Comparison of ENCODE assay signal across 28 mouse cellular contexts in genomic region chr17:31195207-31195606, GRCm38 (mm10). TPM values are rescaled to one million over a fixed set of nuclear protein-coding genes. Genes with fewer than 3 reads are reported as not detected.
DNase-seq lines count a peak whose midpoint lies in the region; ATAC-seq and TF ChIP-seq lines count a peak whose summit lies in the region.
"Had no signal": no experiment of that assay in that cellular context is flagged by ENCODE, and none has a peak within 500 bp of the region (broad histone marks: within the 10 kb centered on the region; RNA-seq: fewer than 3 reads in every experiment).

No protein-coding gene starts in this region.

- no peaks in the 10 kb centered on the region for H3K36me3 ChIP-seq in liver, embryonic 13.5 days
- no peaks in the 10 kb centered on the region for H3K36me3 ChIP-seq in liver, postnatal 0 days (replicated peaks; ENCODE audit: insufficient read depth, low read length)
- H3K36me3 ChIP-seq: embryonic facial prominence, embryonic 15.5 days; forebrain, embryonic 15.5 days; heart, embryonic 10.5 days; hindbrain, embryonic 12.5 days had no signal

- peaks cover 18% of the 10 kb centered on the region for H3K4me1 ChIP-seq in liver, embryonic 13.5 days (replicated peaks)
- H3K4me1 ChIP-seq in liver, postnatal 0 days (ENCODE audit: insufficient read depth): 0 out of 2 replicates have a peak, but pooled peaks cover 7% of the 10 kb centered on the region
- H3K4me1 ChIP-seq: embryonic facial prominence, embryonic 15.5 days; forebrain, embryonic 15.5 days had no signal

- no peaks in the 10 kb centered on the region for H3K27me3 ChIP-seq in liver, embryonic 13.5 days
- H3K27me3 ChIP-seq in liver, postnatal 0 days (ENCODE audit: insufficient read depth, low read length): no peaks in the 10 kb centered on the region
- H3K27me3 ChIP-seq: embryonic facial prominence, embryonic 15.5 days; forebrain, embryonic 15.5 days; hindbrain, embryonic 12.5 days had no signal

- H3K4me2 ChIP-seq in liver, embryonic 13.5 days: no peak overlapping the region
- H3K4me2 ChIP-seq in liver, postnatal 0 days (ENCODE audit: low read depth, low read length): no peak overlapping the region
- H3K4me2 ChIP-seq: embryonic facial prominence, embryonic 15.5 days; forebrain, embryonic 15.5 days; hindbrain, embryonic 12.5 days had no signal

- DNase-seq in liver, embryonic 13.5 days: no peak
- no peak for DNase-seq in liver
- DNase-seq in liver, postnatal 0 days: no peak
- DNase-seq in cerebellum, adult 11 months: no peak
- no peak for DNase-seq in ovary, postnatal 10 days (ENCODE audit: low spot score)
- no peak for DNase-seq in B cell, adult 2 months
- DNase-seq: adrenal gland, postnatal 14 days; cerebellum, adult 9-11 months; embryo, embryonic 11 days; heart, adult 18-20 months; heart, postnatal 10 days; heart, postnatal 4 days had no signal

- TF ChIP-seq EP300 in liver, postnatal 0 days (IDR thresholded peaks at IDR 0.05; ENCODE audit: low read depth): no peak

- no peak for TF ChIP-seq CTCF in liver, postnatal 0 days (IDR thresholded peaks at IDR 0.05; ENCODE audit: low read depth)

- ATAC-seq in liver, embryonic 13.5 days (ENCODE audit: low read depth): peak; percentile 73
- 0 out of 2 replicates have a peak, but pooled peaks have one; percentile 9 for ATAC-seq in erythroid progenitor cell, adult 5-6 weeks (replicated peaks; ENCODE audit: low FRiP score, poor library complexity, severe bottlenecking)
- ATAC-seq in liver, postnatal 0 days: no peak
- ATAC-seq: activated CD4-positive, CD25-positive, alpha-beta regulatory T cell, adult 4 months; forebrain, embryonic 15.5 days; hindbrain, embryonic 16.5 days; Patski had no signal

- no peak overlapping the region for H3K27ac ChIP-seq in liver, embryonic 13.5 days
- H3K27ac ChIP-seq in liver, postnatal 0 days (ENCODE audit: low read depth): peak overlapping the region; percentile 29
- H3K27ac ChIP-seq: embryonic facial prominence, embryonic 15.5 days; forebrain, embryonic 15.5 days; heart, embryonic 10.5 days; hindbrain, embryonic 12.5 days had no signal

- no peaks in the 10 kb centered on the region for H3K9me3 ChIP-seq in liver, embryonic 13.5 days (replicated peaks)
- H3K9me3 ChIP-seq in liver, postnatal 0 days (ENCODE audit: low read length): no peaks in the 10 kb centered on the region
- H3K9me3 ChIP-seq: embryonic facial prominence, embryonic 15.5 days; forebrain, embryonic 15.5 days; heart, embryonic 10.5 days; hindbrain, embryonic 12.5 days had no signal

- WGBS in liver, embryonic 13.5 days (ENCODE audit: insufficient replicate concordance): 38% methylated on average over 6 of the region's 6 CpGs
- 53% methylated on average over 6 of the region's 6 CpGs for WGBS in liver, postnatal 0 days (ENCODE audit: insufficient replicate concordance)

- H3K9ac ChIP-seq in liver, embryonic 13.5 days: no peak overlapping the region
- H3K9ac ChIP-seq in liver, postnatal 0 days (replicated peaks): no peak overlapping the region
- H3K9ac ChIP-seq: embryonic facial prominence, embryonic 15.5 days; forebrain, embryonic 15.5 days; hindbrain, embryonic 12.5 days had no signal

- no peak overlapping the region for H3K4me3 ChIP-seq in liver, embryonic 13.5 days (replicated peaks)
- no peak overlapping the region for H3K4me3 ChIP-seq in liver, postnatal 0 days (ENCODE audit: low read depth, low read length)
- H3K4me3 ChIP-seq: embryonic facial prominence, embryonic 15.5 days; erythroblast, embryonic 14.5 days; forebrain, embryonic 15.5 days; heart, embryonic 10.5 days; hindbrain, embryonic 12.5 days had no signal

RNA-seq across cellular contexts. Expression of gene Tmprss3, which starts 3.6 kb away (rescaled TPM):
- polyA plus RNA-seq in liver, embryonic 13.5 days (2015; fragmentation: Nextera tagmentation; extraction: Ambion mirVana): 0.12 and 0.16 TPM in 2 replicates
- total RNA-seq in erythroid progenitor cell, adult 5-6 weeks (2015; ENCODE audit: low replicate concordance): 1.8 TPM in 1 of 2 replicates, not detected in the other
- 0.15 TPM in 1 of 2 replicates, not detected in the other for total RNA-seq in erythroid progenitor cell, adult 5-6 weeks (2017; ENCODE audit: low replicate concordance)
- 0.62 and 0.73 TPM in 2 replicates for polyA plus RNA-seq in liver, postnatal 0 days (2015; fragmentation: Nextera tagmentation; extraction: Ambion mirVana)
- total RNA-seq: adrenal gland, adult 18-20 months; adrenal gland, postnatal 14 days; CH12.LX; gastrocnemius, adult 8-10 months; gastrocnemius, postnatal 4 days; heart, adult 18-20 months; heart, postnatal 10 days; heart, postnatal 4 days had no signal
- polyA plus RNA-seq: embryonic facial prominence, embryonic 11.5 days; erythroblast, embryonic 14.5 days; forebrain, embryonic 11.5 days; forebrain, embryonic 15.5 days; heart, embryonic 10.5 days; hindbrain, embryonic 16.5 days; Patski had no signal

RNA-seq across cellular contexts. Expression of gene Ubash3a, which starts 12.5 kb away (rescaled TPM):
- 18.8 and 19.9 TPM in 2 replicates for polyA plus RNA-seq in liver, embryonic 13.5 days (2015; fragmentation: Nextera tagmentation; extraction: Ambion mirVana)
- total RNA-seq in erythroid progenitor cell, adult 5-6 weeks (2015; ENCODE audit: low replicate concordance): 5.0 and 6.8 TPM in 2 replicates
- total RNA-seq in erythroid progenitor cell, adult 5-6 weeks (2017; ENCODE audit: low replicate concordance): 1.8 and 12.2 TPM in 2 replicates
- polyA plus RNA-seq in liver, postnatal 0 days (2015; fragmentation: Nextera tagmentation; extraction: Ambion mirVana): 4.2 and 4.6 TPM in 2 replicates
- total RNA-seq: gastrocnemius, adult 8-10 months had no signal
- polyA plus RNA-seq: hindbrain, embryonic 12.5 days; hindbrain, embryonic 16.5 days had no signal

RNA-seq across cellular contexts. Expression of gene Tff1, which starts 30.1 kb away (rescaled TPM):
- polyA plus RNA-seq in liver, embryonic 13.5 days (2015; fragmentation: Nextera tagmentation; extraction: Ambion mirVana): 0.43 TPM in 1 of 2 replicates, not detected in the other
- total RNA-seq in erythroid progenitor cell, adult 5-6 weeks (2015; ENCODE audit: low replicate concordance): not detected in 2 replicates
- total RNA-seq in erythroid progenitor cell, adult 5-6 weeks (2017; ENCODE audit: low replicate concordance): not detected in 2 replicates
- not detected in 2 replicates for polyA plus RNA-seq in liver, postnatal 0 days (2015; fragmentation: Nextera tagmentation; extraction: Ambion mirVana)
- total RNA-seq: adrenal gland, adult 18-20 months; adrenal gland, postnatal 14 days; gastrocnemius, adult 8-10 months; gastrocnemius, postnatal 4 days; heart, adult 18-20 months; heart, postnatal 10 days; heart, postnatal 4 days had no signal
- polyA plus RNA-seq: embryonic facial prominence, embryonic 11.5 days; embryonic facial prominence, embryonic 15.5 days; erythroblast, embryonic 14.5 days; forebrain, embryonic 11.5 days; forebrain, embryonic 15.5 days; heart, embryonic 14.5 days; hindbrain, embryonic 12.5 days; hindbrain, embryonic 16.5 days; Patski had no signal

RNA-seq across cellular contexts. Expression of gene Tff2, which starts 51.1 kb away (rescaled TPM):
- polyA plus RNA-seq in liver, embryonic 13.5 days (2015; fragmentation: Nextera tagmentation; extraction: Ambion mirVana): not detected in 2 replicates
- total RNA-seq in erythroid progenitor cell, adult 5-6 weeks (2015; ENCODE audit: low replicate concordance): not detected in 2 replicates
- not detected in 2 replicates for total RNA-seq in erythroid progenitor cell, adult 5-6 weeks (2017; ENCODE audit: low replicate concordance)
- 0.33 and 0.39 TPM in 2 replicates for polyA plus RNA-seq in liver, postnatal 0 days (2015; fragmentation: Nextera tagmentation; extraction: Ambion mirVana)
- total RNA-seq: adrenal gland, adult 18-20 months; adrenal gland, postnatal 14 days; CH12.LX; gastrocnemius, adult 8-10 months; gastrocnemius, postnatal 4 days; heart, adult 18-20 months; heart, postnatal 10 days; heart, postnatal 4 days had no signal
- polyA plus RNA-seq: activated CD4-positive, CD25-positive, alpha-beta regulatory T cell, adult 4 months; embryonic facial prominence, embryonic 11.5 days; erythroblast, embryonic 14.5 days; forebrain, embryonic 11.5 days; forebrain, embryonic 15.5 days; heart, embryonic 10.5 days; heart, embryonic 14.5 days; hindbrain, embryonic 12.5 days; hindbrain, embryonic 16.5 days; Patski had no signal
